20 mouse cellular contexts compared by ENCODE assay signal in genomic region chr9:119164743-119165142, GRCm38 (mm10). TPM values are rescaled to one million over a fixed set of nuclear protein-coding genes. Genes with fewer than 3 reads are reported as not detected.
A peak's percentile ranks its signal among the peaks of the same experiment; 100 is the strongest.
DNase-seq lines count a peak whose midpoint lies in the region; ATAC-seq and TF ChIP-seq lines count a peak whose summit lies in the region.
"Had no signal": no experiment of that assay in that cellular context is flagged by ENCODE, and none has a peak within 500 bp of the region (broad histone marks: within the 10 kb centered on the region; RNA-seq: fewer than 3 reads in every experiment).

No protein-coding gene starts in this region.

- no peak for TF ChIP-seq CTCF in lung, postnatal 0 days (IDR thresholded peaks at IDR 0.05)
- TF ChIP-seq CTCF in kidney, postnatal 0 days (IDR thresholded peaks at IDR 0.05; ENCODE audit: low read depth): no peak
- no peak for TF ChIP-seq CTCF in small intestine, adult 2 months (IDR thresholded peaks at IDR 0.05; ENCODE audit: extremely low read depth, insufficient read length, insufficient replicate concordance, low read depth, low read length)

- no peak overlapping the region for H3K4me2 ChIP-seq in lung, postnatal 0 days (replicated peaks; ENCODE audit: low read depth, low read length)
- no peak overlapping the region for H3K4me2 ChIP-seq in kidney, postnatal 0 days (ENCODE audit: low read length)
- H3K4me2 ChIP-seq: heart, embryonic 15.5 days; hindbrain, embryonic 12.5 days; limb, embryonic 12.5 days; midbrain, embryonic 15.5 days had no signal

- H3K36me3 ChIP-seq in lung, postnatal 0 days (ENCODE audit: insufficient read depth, low read length): no peaks in the 10 kb centered on the region
- H3K36me3 ChIP-seq in kidney, postnatal 0 days (ENCODE audit: insufficient read depth, low read length): no peaks in the 10 kb centered on the region
- H3K36me3 ChIP-seq in small intestine, adult 2 months (ENCODE audit: control insufficient read depth, insufficient read depth, low read length): no peaks in the 10 kb centered on the region
- H3K36me3 ChIP-seq: heart, embryonic 15.5 days; hindbrain, embryonic 12.5 days; limb, embryonic 12.5 days; midbrain, embryonic 15.5 days had no signal

- H3K27ac ChIP-seq in lung, postnatal 0 days (ENCODE audit: low read length): no peak overlapping the region
- no peak overlapping the region for H3K27ac ChIP-seq in kidney, postnatal 0 days
- H3K27ac ChIP-seq in small intestine, adult 2 months (ENCODE audit: insufficient read depth, low read depth, low read length): peak overlapping the region; percentile 81
- H3K27ac ChIP-seq: heart, embryonic 15.5 days; hindbrain, embryonic 12.5 days; limb, embryonic 12.5 days; midbrain, embryonic 15.5 days had no signal

- no peak for TF ChIP-seq POLR2A in small intestine, adult 2 months (IDR thresholded peaks at IDR 0.05; ENCODE audit: low read depth, low read length)

- no peak overlapping the region for H3K4me3 ChIP-seq in lung, postnatal 0 days (ENCODE audit: low read depth, low read length)
- H3K4me3 ChIP-seq in kidney, postnatal 0 days (replicated peaks; ENCODE audit: low read depth, low read length): no peak overlapping the region
- no peak overlapping the region for H3K4me3 ChIP-seq in small intestine, adult 2 months (ENCODE audit: low read depth, low read length)
- H3K4me3 ChIP-seq: heart, embryonic 15.5 days; hindbrain, embryonic 12.5 days; limb, embryonic 12.5 days; midbrain, embryonic 15.5 days had no signal

- H3K27me3 ChIP-seq in lung, postnatal 0 days (replicated peaks; ENCODE audit: insufficient read depth, low read length): no peaks in the 10 kb centered on the region
- H3K27me3 ChIP-seq in kidney, postnatal 0 days (ENCODE audit: insufficient read depth, low read length): no peaks in the 10 kb centered on the region
- H3K27me3 ChIP-seq in small intestine, adult 2 months (ENCODE audit: control insufficient read depth, insufficient read depth, low read length): no peaks in the 10 kb centered on the region
- H3K27me3 ChIP-seq: heart, embryonic 15.5 days; hindbrain, embryonic 12.5 days; limb, embryonic 12.5 days; midbrain, embryonic 15.5 days had no signal

- H3K9ac ChIP-seq in lung, postnatal 0 days (replicated peaks; ENCODE audit: low read depth): no peak overlapping the region
- H3K9ac ChIP-seq in kidney, postnatal 0 days (ENCODE audit: low read depth, low read length): no peak overlapping the region
- H3K9ac ChIP-seq: heart, embryonic 15.5 days; hindbrain, embryonic 12.5 days; limb, embryonic 12.5 days; midbrain, embryonic 15.5 days had no signal

- no peaks in the 10 kb centered on the region for H3K9me3 ChIP-seq in lung, postnatal 0 days (ENCODE audit: low read length)
- no peaks in the 10 kb centered on the region for H3K9me3 ChIP-seq in kidney, postnatal 0 days (replicated peaks; ENCODE audit: low read length)
- H3K9me3 ChIP-seq: heart, embryonic 15.5 days; hindbrain, embryonic 12.5 days; limb, embryonic 12.5 days; midbrain, embryonic 15.5 days had no signal

- H3K4me1 ChIP-seq in lung, postnatal 0 days (ENCODE audit: insufficient read depth, low read depth, low read length): no peaks in the 10 kb centered on the region
- no peaks in the 10 kb centered on the region for H3K4me1 ChIP-seq in kidney, postnatal 0 days (replicated peaks; ENCODE audit: insufficient read depth, low read length)
- H3K4me1 ChIP-seq in small intestine, adult 2 months (ENCODE audit: control insufficient read depth, insufficient read depth, insufficient read length, low read length): peaks cover 18% of the 10 kb centered on the region; the same call in 1 of the 2 replicates
- H3K4me1 ChIP-seq: heart, embryonic 15.5 days; hindbrain, embryonic 12.5 days; limb, embryonic 12.5 days; midbrain, embryonic 15.5 days had no signal

- ATAC-seq in lung, postnatal 0 days: no peak
- ATAC-seq in kidney, postnatal 0 days (replicated peaks; ENCODE audit: low FRiP score, low read depth): peak; percentile 57; the same call in 1 of the 2 replicates
- ATAC-seq: midbrain, embryonic 15.5 days had no signal

- no peak for TF ChIP-seq EP300 in lung, postnatal 0 days (IDR thresholded peaks at IDR 0.05)

- peak; percentile 31 for DNase-seq in adrenal gland, postnatal 10 days
- DNase-seq in adrenal gland, postnatal 14 days: no peak
- peak; percentile 45 for DNase-seq in lung, postnatal 36 days
- DNase-seq in lung, postnatal 0 days (ENCODE audit: low spot score): no peak
- peak; percentile 10 for DNase-seq in kidney, postnatal 0 days (ENCODE audit: low spot score)
- DNase-seq in spleen, adult 18-20 months: no peak
- DNase-seq in right cerebral cortex, adult 18-20 months: no peak
- DNase-seq: cerebellum, postnatal 25 days; layer of hippocampus, postnatal 36 days had no signal

- WGBS in lung, postnatal 0 days: 83% methylated on average over 7 of the region's 7 CpGs
- 84% methylated on average over 7 of the region's 7 CpGs for WGBS in kidney, postnatal 0 days
- 45% methylated on average over 7 of the region's 7 CpGs for WGBS in small intestine, adult 2 months

RNA-seq across cellular contexts. Expression of gene Gm47289, which starts 5.8 kb away (rescaled TPM):
- total RNA-seq in adrenal gland, postnatal 10 days (2021): not detected
- total RNA-seq in adrenal gland, postnatal 14 days (2021): not detected in 2 replicates
- not detected in 2 replicates for polyA plus RNA-seq in lung, postnatal 0 days (2015; fragmentation: Nextera tagmentation; extraction: Ambion mirVana)
- polyA plus RNA-seq in kidney, postnatal 0 days (2015; fragmentation: Nextera tagmentation; extraction: Ambion mirVana): not detected in 2 replicates
- polyA plus RNA-seq in small intestine, adult 2 months (2012; rRNA removed): not detected in 2 replicates
- total RNA-seq: adrenal gland, postnatal 4 days; gastrocnemius, postnatal 4 days; layer of hippocampus, postnatal 36 days had no signal
- polyA plus RNA-seq: embryonic facial prominence, embryonic 11.5 days; frontal cortex, adult 2 months; heart, embryonic 15.5 days; hindbrain, embryonic 12.5 days; limb, embryonic 12.5 days; midbrain, embryonic 15.5 days; neural tube, embryonic 11.5 days; spleen, adult 2 months had no signal

RNA-seq across cellular contexts. Expression of gene Acaa1b, which starts 7.8 kb away (rescaled TPM):
- total RNA-seq in adrenal gland, postnatal 10 days (2021): 100 to 1,000 TPM in 1 of 2 experiments, 10 to 100 TPM in 1; 67.7 to 107 TPM
- total RNA-seq in adrenal gland, postnatal 14 days (2021): 16.6 and 62.6 TPM in 2 replicates
- polyA plus RNA-seq in lung, postnatal 0 days (2015; fragmentation: Nextera tagmentation; extraction: Ambion mirVana): 5.8 and 7.0 TPM in 2 replicates
- polyA plus RNA-seq in kidney, postnatal 0 days (2015; fragmentation: Nextera tagmentation; extraction: Ambion mirVana): 72.8 and 79.8 TPM in 2 replicates
- 15.6 and 15.8 TPM in 2 replicates for polyA plus RNA-seq in small intestine, adult 2 months (2012; rRNA removed)

RNA-seq across cellular contexts. Expression of gene Slc22a13, which starts 44.2 kb away (rescaled TPM):
- not detected for total RNA-seq in adrenal gland, postnatal 10 days (2021)
- not detected in 2 replicates for total RNA-seq in adrenal gland, postnatal 14 days (2021)
- polyA plus RNA-seq in lung, postnatal 0 days (2015; fragmentation: Nextera tagmentation; extraction: Ambion mirVana): not detected in 2 replicates
- 45.6 and 53.7 TPM in 2 replicates for polyA plus RNA-seq in kidney, postnatal 0 days (2015; fragmentation: Nextera tagmentation; extraction: Ambion mirVana)
- 0.09 and 0.36 TPM in 2 replicates for polyA plus RNA-seq in small intestine, adult 2 months (2012; rRNA removed)
- total RNA-seq: gastrocnemius, postnatal 4 days had no signal
- polyA plus RNA-seq: embryonic facial prominence, embryonic 11.5 days; frontal cortex, adult 2 months; heart, embryonic 15.5 days; limb, embryonic 12.5 days; midbrain, embryonic 15.5 days; neural tube, embryonic 11.5 days had no signal

Comparison
In these comparisons a context has a peak if more than half of its experiments do, and no peak if none do; other contexts are left out.
1. DNase-seq: peak in adrenal gland, postnatal 10 days (single experiment), lung, postnatal 36 days (single experiment) and kidney, postnatal 0 days (single experiment); none in adrenal gland, postnatal 14 days (single experiment), lung, postnatal 0 days (single experiment), spleen, adult 18-20 months (0 of 2) and right cerebral cortex, adult 18-20 months (single experiment).
2. RNA of gene Slc22a13, which starts 44.2 kb away (polyA plus RNA-seq): 45.6 to 53.7 TPM in kidney, postnatal 0 days; 0.09 to 0.36 TPM in small intestine, adult 2 months and not detected in lung, postnatal 0 days; every median in the first group is over 10 times any median in the second.